In the genomic region with DNA sequence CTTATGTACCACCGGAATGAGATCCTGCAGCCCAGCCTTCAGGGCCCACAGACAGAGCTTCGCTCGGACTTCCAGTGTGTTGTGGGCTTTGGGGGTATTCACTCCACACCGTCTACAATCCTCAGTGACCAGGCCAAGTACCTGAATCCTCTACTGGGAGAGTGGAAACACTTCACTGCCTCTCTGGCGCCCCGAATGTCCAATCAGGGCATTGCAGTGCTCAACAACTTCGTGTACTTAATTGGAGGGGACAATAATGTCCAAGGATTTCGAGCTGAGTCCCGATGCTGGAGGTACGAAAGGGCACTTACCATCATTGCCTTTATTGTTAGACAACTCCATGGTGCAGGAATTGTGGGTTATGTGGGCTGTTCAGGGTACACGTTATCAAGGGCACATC, we compare ENCODE assay signal across 10 mouse cellular contexts. TPM values are rescaled to one million over a fixed set of nuclear protein-coding genes. Genes with fewer than 3 reads are reported as not detected.
DNase-seq lines count a peak whose midpoint lies in the region; TF ChIP-seq lines count a peak whose summit lies in the region.
"Had no signal": no experiment of that assay in that cellular context is flagged by ENCODE, and none has a peak within 500 bp of the region (broad histone marks: within the 10 kb centered on the region; RNA-seq: fewer than 3 reads in every experiment).

No protein-coding gene starts in this region.

- peak; percentile 37 to 42 for DNase-seq in adrenal gland, postnatal 36 days
- no peak for DNase-seq in adrenal gland, adult 8-10 months
- no peak for DNase-seq in layer of hippocampus, adult 2 months (ENCODE audit: low spot score in 2 of 2)
- no peak for DNase-seq in layer of hippocampus, adult 9-11 months
- DNase-seq in ES-CJ7 (ENCODE audit: low read depth, low spot score) = peak; percentile 38
- DNase-seq in kidney, postnatal 25 days = peak; percentile 51 to 71
- DNase-seq in spleen, adult 12 weeks (ENCODE audit: low spot score) = no peak
- no peak for DNase-seq in layer of hippocampus, adult 8-10 months (ENCODE audit: low spot score in 2 of 2)

- H3K27ac ChIP-seq in layer of hippocampus, adult 2 months = no peak overlapping the region

- H3K4me3 ChIP-seq in layer of hippocampus, adult 2 months = no peak overlapping the region

- peak; percentile 82 for TF ChIP-seq CTCF in layer of hippocampus, adult 2 months (conservative IDR thresholded peaks at IDR 0.05)

RNA-seq across cellular contexts. Expression of a gene that starts 17.4 kb away (rescaled TPM):
- 10 to 100 TPM; 38.3 to 43.1 TPM for total RNA-seq in adrenal gland, postnatal 36 days (2021)
- total RNA-seq in adrenal gland, adult 8-10 months (2022) = 10 to 100 TPM; 40.5 to 65.6 (median 50.8) TPM
- 100 to 1,000 TPM; 101 TPM for total RNA-seq in layer of hippocampus, adult 2 months (2021)
- 100 to 1,000 TPM in 2 of 4 experiments, 10 to 100 TPM in 2; 95.8 to 105 (median 101) TPM for total RNA-seq in layer of hippocampus, adult 8-10 months (2022)

RNA-seq across cellular contexts. Expression of a gene that starts 20.3 kb away (rescaled TPM):
- total RNA-seq in adrenal gland, postnatal 36 days (2021) = 10 to 100 TPM in 1 of 2 experiments, 1 to 10 TPM in 1; 8.6 to 11.6 TPM
- total RNA-seq in adrenal gland, adult 8-10 months (2022) = 10 to 100 TPM; 11.8 to 14.9 (median 13.1) TPM
- 1 to 10 TPM; 2.5 to 2.7 TPM for total RNA-seq in layer of hippocampus, adult 2 months (2021)
- total RNA-seq in layer of hippocampus, adult 8-10 months (2022) = 1 to 10 TPM; 1.9 to 4.7 (median 3.0) TPM

RNA-seq across cellular contexts. Expression of a gene that starts 44.1 kb away (rescaled TPM):
- 10 to 100 TPM; 52.9 to 60.5 TPM for total RNA-seq in adrenal gland, postnatal 36 days (2021)
- total RNA-seq in adrenal gland, adult 8-10 months (2022) = 10 to 100 TPM; 54.1 to 95.8 (median 62.0) TPM
- total RNA-seq in layer of hippocampus, adult 2 months (2021) = 10 to 100 TPM; 76.7 to 81.8 TPM
- 10 to 100 TPM; 72.6 to 84.6 (median 78.3) TPM for total RNA-seq in layer of hippocampus, adult 8-10 months (2022)

RNA-seq across cellular contexts. Expression of a gene that starts 56.1 kb away (rescaled TPM):
- total RNA-seq in adrenal gland, postnatal 36 days (2021) = not detected
- not detected for total RNA-seq in adrenal gland, adult 8-10 months (2022)
- total RNA-seq in layer of hippocampus, adult 2 months (2021) = 1 to 10 TPM; 3.2 to 4.5 TPM
- total RNA-seq in layer of hippocampus, adult 8-10 months (2022) = 1 to 10 TPM; 2.7 to 3.9 (median 3.4) TPM
- total RNA-seq: ES-E14; heart, adult 18-20 months had no signal

Comparison
In these comparisons a context has a peak if more than half of its experiments do, and no peak if none do; other contexts are left out.
1. DNase-seq: peak in adrenal gland, postnatal 36 days (2 of 2), ES-CJ7 (single experiment) and kidney, postnatal 25 days (2 of 2); none in adrenal gland, adult 8-10 months (single experiment), layer of hippocampus, adult 2 months (0 of 2), layer of hippocampus, adult 9-11 months (single experiment), spleen, adult 12 weeks (single experiment) and layer of hippocampus, adult 8-10 months (0 of 2).